Mouse (Mus musculus) Muller cell, postnatal 12 days (primary cell): ENCODE measurements around the gene Hivep3.
A peak's percentile ranks its signal among the peaks of the same experiment; 100 is the strongest.

ENCODE experiments used
- DNase-seq: peaks from one replicate; pipeline ENCODE4 v3.0.0-alpha.2; 2015; ENCODE audit errors: inconsistent ontology term

Gene Hivep3

GRCm38 (mm10) chr4:119903806-119904205 lies 170.2 kb downstream of the Hivep3 start:
- DNase-seq = peak; percentile 50

DNA sequence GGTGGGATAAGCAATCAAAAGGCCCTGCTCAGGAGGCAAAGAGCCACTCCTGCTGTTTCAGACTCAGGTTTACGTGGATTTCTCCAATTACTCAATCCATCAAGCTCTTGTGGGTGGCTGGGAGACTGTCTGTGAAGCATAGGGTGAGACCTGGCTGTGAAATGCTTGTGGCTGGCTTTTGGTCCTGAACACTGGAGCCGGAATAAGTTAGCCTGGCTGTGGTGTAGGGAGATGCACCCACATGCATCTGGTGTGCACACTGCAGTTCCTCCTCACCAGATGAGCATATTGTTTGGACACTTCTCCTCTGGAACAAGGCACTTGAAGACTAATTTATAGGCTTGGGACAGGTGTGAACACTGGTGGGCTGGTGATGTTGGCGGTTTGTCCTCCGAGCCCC lies 170.7 kb downstream of the Hivep3 start:
- no peak for DNase-seq

DNA sequence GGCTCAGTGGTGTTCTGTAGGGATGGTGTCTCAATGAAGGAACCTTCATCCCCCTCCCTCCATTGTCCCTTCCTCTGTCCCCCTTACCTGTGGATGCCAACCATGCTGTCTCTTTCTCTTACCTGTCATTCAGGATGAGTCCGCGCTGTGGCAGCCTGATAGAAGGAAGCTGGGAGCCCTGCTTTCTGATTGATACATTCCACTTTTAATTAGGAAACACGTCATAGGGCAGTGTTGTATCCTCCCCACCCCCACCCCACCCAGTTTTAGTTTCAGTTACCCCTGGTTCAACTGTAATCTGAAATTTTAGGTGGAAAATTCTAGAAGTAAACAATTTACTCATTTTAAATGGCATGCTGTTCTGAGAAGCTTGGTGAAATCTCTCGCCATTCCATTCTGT lies 173.5 kb downstream of the Hivep3 start:
- DNase-seq = no peak

DNA sequence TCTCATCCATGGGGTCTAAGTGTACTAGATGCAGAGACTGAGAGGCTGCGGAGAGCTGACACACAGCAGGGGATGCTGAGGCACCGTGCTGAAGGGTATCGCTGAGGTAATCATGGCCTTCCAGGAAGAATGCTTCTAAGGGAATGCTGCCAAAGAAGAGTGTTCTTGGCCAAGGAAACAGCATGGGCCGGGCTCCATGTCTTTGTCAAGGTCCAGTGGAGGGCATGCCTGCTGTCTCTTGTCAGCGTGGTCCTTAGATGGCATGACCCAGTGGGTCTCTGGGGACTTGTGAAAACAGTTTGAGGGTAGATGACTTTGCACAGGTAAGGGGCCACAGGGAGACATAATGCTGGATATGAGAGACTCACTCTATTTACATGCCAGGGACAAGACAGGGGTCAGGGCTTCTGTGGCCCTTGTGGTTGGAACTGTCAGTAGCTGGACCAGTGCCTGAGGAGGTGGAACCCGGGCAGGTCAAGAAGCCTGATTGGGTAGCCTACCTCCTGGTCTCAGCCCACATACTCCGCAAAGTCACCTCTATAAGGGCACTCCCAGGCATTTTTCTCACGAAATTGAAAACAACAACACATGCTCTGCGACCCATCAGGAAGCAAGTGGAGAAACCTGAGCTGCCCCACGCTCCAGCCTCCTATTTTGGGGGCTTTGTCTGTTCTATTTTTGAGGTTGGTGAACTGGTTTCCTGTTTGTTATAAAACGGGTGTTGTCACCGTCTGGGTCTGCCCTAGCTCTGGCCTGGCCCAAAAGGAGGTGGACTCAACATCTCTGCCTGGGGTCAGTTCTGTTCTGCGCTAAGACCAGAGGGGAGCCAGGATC lies 177.7 kb downstream of the Hivep3 start:
- peak; percentile 62 for DNase-seq

GRCm38 (mm10) chr4:119912216-119912615 lies 178.6 kb downstream of the Hivep3 start:
- DNase-seq = no peak

DNA sequence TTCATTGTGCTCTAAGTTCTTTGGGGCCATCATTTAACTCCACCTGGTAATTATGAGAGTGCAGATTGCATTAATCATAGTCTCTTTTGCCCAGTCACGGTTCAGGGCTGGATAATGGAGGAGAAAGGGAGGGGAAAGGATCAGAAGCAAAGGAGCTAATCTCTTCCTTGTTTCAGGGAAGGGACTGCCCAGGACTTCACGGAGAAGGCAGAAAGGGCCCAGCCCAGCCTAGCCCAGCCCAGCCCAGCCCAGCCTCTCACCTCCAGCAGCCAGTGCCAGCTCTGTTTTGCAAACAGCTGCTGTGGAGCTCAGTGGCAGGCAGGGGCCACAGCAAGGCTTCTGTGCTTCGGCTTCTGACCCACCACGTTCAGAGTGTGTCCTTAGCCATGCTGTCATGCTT lies 180.6 kb downstream of the Hivep3 start:
- DNase-seq = no peak

DNA sequence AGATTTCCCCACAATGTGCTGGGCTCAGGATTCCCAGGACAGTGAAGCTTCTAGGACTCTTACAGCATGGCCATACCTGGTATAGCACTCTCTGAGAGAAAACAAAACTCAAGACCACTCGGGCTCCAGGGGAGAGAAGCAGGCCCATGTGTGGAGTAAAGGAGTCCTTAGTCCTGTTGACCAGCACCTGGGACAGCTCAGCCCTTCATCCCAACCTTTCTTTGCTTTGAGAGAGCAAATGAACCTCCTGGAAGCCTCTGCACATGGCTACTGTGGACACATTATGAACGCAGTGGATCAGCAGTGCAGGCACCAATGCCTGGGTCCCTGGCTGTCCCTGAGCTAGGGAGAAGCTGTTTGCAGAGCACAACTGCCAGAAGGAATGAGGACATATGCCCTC lies 181.5 kb downstream of the Hivep3 start:
- DNase-seq = no peak

DNA sequence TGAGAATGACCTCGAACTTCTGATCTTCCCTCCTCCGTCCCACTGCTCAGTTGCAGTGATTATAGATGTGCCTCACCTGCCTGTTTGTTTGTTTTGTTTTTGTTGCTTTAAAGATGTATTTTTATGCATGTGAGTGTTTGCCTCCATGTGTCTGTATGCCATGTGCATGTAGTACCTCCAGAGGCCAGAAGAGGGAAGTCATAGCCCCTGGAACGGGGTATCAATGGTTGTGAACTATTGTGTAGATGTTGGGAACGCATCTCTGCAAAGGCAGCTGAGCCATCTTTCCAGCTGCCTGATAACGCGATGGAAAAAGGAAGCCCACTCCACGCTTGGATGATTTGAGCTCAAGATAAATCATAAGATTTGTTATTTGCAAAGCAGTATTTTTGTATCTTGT lies 183.9 kb downstream of the Hivep3 start:
- no peak for DNase-seq

- no peak for DNase-seq
These were observed 185.8 kb downstream of the Hivep3 start for GRCm38 (mm10) chr4:119919349-119919748.

- no peak for DNase-seq
These were observed 187.6 kb downstream of the Hivep3 start for GRCm38 (mm10) chr4:119921022-119921717.

DNA sequence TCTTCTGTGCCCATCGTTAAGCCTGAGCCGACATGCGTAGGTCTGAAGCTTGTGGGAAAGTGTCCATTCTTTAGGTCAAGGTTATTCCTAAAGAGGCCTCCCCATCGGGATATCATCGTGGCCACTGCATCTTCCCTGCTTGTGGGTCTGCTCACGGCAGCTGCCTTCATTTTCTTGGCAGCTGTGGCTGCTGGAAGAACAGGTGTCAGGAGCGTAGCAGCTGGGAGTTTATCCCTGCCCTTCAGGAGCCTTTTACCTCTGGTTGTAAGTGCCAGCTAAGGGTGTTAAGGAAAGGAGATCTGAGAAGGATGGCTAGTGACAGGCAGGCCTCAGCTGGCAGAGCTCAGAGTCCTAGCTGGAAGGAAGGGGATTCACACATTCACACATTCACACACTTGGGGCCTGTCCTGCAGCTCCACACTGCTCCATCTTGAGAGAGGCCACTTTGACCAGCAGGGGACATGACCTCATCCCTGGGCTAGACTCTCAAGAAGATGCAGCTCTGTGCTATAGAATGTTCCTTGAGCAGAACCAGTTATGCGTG lies 188.2 kb downstream of the Hivep3 start:
- DNase-seq = no peak

DNA sequence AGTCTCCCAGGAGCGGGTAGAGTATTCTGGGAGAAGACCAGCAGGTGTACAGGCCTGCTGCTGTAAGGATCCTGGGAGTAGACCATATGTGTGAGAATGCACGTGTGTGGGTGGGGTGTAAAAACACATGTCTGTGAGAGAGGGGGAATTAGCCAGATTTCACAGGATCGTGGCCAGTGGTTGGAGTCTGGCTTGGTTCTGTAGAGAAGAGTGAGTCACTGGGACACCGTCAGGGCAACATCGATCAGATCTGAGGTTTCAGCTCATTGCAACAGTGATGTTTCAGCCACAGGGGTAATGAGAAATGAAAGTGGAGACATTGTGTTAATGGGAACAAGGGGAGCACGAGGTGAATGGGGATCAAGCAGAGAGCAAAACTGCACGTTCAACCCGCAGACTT lies 189.4 kb downstream of the Hivep3 start:
- DNase-seq = no peak

DNA sequence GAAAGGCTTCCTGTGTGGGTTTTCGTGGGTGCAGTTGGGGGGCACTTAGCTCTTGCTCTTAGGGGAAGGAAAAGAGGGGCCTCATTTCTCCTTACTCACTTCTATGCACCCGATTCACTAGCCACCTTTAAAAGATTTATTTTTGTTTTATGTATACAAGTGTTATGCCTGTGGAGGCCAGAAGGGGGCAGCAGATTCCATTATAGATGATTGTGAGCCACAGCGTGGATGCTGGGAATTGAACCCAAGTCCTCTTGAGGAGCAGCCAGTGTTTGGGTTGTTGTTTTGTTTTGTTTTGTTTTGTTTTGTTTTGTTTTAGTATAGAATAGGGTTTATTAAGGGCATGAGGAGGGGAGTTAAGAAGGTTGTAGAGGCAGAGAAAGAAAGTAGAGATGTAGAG lies 189.8 kb downstream of the Hivep3 start:
- DNase-seq = no peak

DNA sequence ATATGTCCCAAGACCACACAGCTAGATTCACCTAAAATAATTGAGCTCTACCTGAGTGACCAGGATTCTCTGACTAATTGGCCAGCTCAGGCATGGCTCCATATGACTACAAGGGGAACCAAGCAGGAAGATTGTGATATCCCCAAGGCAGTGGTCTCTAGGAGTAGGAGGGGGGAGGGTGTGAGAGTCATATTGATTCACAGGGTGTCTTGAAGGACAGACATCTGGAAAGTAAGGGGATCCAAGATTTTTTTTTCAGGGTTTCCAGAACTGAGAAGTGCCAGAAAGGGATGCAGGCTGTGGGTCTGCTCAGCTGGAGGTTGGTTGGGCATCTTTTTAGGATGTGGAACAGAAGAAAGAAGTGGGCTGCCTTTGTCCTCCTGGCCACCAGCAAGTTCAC lies 191.5 kb downstream of the Hivep3 start:
- DNase-seq = no peak

DNA sequence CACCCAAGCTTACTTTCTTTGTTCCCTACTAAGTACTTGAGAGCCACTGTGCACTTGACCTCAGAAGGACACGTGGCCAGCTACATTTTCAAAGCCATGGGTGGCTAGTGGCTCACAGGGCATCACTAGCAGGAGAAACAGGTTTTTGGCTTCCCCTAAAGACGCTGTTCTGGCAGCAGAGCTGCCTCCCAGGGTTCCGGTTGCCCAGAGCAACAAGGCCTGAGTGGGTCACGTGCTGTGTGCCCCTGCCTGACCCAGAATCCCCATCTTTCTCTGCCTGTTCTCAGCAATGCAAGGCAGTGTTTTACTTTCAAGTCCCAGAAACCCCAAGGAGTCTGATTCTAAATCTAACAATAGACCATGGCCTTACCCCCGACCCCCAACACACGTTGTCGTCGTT lies 198.3 kb downstream of the Hivep3 start:
- peak; percentile 57 for DNase-seq

- peak; percentile 86 for DNase-seq
These were observed 199.1 kb downstream of the Hivep3 start for GRCm38 (mm10) chr4:119932549-119933257.

DNA sequence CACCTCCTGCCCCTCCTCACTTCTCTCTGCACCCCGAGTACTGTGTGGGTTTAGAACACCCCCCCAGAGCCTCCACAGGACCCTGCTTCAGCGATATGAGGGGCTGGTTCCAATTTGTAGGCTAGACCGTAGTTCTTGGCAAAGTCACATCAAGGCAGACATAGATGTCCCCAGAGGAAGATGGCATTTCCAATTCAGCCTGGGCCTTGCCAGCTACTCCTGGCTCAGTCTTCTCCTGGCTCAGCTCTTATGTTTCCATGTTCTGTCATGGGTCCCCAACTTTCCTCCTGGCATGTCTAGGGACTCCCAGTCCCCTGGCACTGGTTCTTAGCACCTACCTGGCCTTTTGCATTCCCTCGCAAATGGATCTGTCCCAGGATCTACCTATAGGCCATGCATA lies 201.3 kb downstream of the Hivep3 start:
- DNase-seq = no peak

DNA sequence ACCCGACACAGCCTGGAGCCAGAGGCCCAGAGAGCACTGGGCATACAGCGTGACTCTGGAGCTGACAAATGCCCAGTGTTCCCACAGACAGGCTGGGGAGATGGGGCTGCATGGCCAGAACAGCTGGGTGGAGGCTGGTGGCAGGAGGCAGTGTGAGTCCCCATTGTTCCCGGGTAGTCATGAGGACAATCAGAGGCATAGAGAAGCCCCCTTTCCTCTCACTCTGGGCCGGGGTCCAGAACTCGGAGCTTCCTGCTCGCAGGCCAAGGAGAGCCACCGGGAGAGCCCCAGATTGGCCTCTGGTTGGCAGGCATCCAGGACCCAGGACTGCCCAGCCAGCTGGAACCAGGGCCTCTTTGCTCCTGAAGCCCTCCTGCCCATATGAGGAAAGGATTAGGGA lies 204.3 kb downstream of the Hivep3 start:
- DNase-seq = peak; percentile 87

- peak; percentile 29 for DNase-seq
These were observed 204.9 kb downstream of the Hivep3 start for GRCm38 (mm10) chr4:119938518-119938917.

GRCm38 (mm10) chr4:119939786-119940185 lies 206.2 kb downstream of the Hivep3 start:
- DNase-seq = no peak

- peak; percentile 65 for DNase-seq
These were observed 212.8 kb downstream of the Hivep3 start for GRCm38 (mm10) chr4:119946224-119946887.
